Mouse (Mus musculus): Measurements from ENCODE around the gene Hes1. TPM values are rescaled to one million over a fixed set of nuclear protein-coding genes. Genes with fewer than 3 reads are reported as not detected.

The Hes1 gene
- total and polyA plus RNA-seq, 3 experiments, result 16.2 to 44.6 (median 21.4) TPM

- H3K27me3 ChIP-seq (ENCODE audit: control insufficient read depth, insufficient read depth, low read length), result no peaks in the 10 kb centered on the region
- no peaks in the 10 kb centered on the region for H3K36me3 ChIP-seq (ENCODE audit: control insufficient read depth, insufficient read depth, low read length)
- TF ChIP-seq EP300 (IDR thresholded peaks at IDR 0.05; ENCODE audit: insufficient read depth, low read depth, low read length) (no peak), CTCF (IDR thresholded peaks at IDR 0.05) (no peak), POLR2A (IDR thresholded peaks at IDR 0.05; ENCODE audit: insufficient read depth, low read depth, low read length) (no peak)
- no peaks in the 10 kb centered on the region for H3K79me2 ChIP-seq (replicated peaks; ENCODE audit: control insufficient read depth, insufficient read depth, low read length)
- peak overlapping the region; percentile 93; the same call in 1 of the 2 replicates for H3K27ac ChIP-seq
- no peak overlapping the region for H3K9ac ChIP-seq (ENCODE audit: low read depth, low read length)
- WGBS, result 39% methylated on average over 12 of the region's 12 CpGs
- no peak overlapping the region; the same call in 1 of the 2 replicates for H3K4me3 ChIP-seq
- H3K4me1 ChIP-seq (ENCODE audit: control insufficient read depth, insufficient read depth, low read length), result peaks cover 8% of the 10 kb centered on the region
- intact Hi-C loops (cut with DNase I), result loop anchor here (10.0 kb wide), 1 partner anchor 428 kb away; no protein-coding TSS in a partner anchor
- DNase-seq, result no peak
Measured at GRCm38 (mm10) chr16:30062242-30063030, 1.7 kb upstream of the Hes1 start.

- TF ChIP-seq EP300 (IDR thresholded peaks at IDR 0.05; ENCODE audit: insufficient read depth, low read depth, low read length), result 0 out of 2 replicates have a peak, but pooled peaks have one; percentile 6
- no peak for TF ChIP-seq POLR2A (IDR thresholded peaks at IDR 0.05; ENCODE audit: insufficient read depth, low read depth, low read length)
- peak overlapping the region; percentile 93 for H3K27ac ChIP-seq
- intact Hi-C loops (cut with DNase I), result loop anchor here (10.0 kb wide), 1 partner anchor 428 kb away; no protein-coding TSS in a partner anchor
- H3K36me3 ChIP-seq (ENCODE audit: control insufficient read depth, insufficient read depth, low read length), result peaks cover 3% of the 10 kb centered on the region; the same call in 1 of the 2 replicates
- H3K9ac ChIP-seq (ENCODE audit: low read depth, low read length), result peak overlapping the region; percentile 93
- DNase-seq, result peak; percentile 87 to 88
- under 1% methylated on average over 64 of the region's 82 CpGs for WGBS
- H3K4me3 ChIP-seq, result peak overlapping the region; percentile 68
- H3K27me3 ChIP-seq (ENCODE audit: control insufficient read depth, insufficient read depth, low read length), result no peaks in the 10 kb centered on the region
- peaks cover 11% of the 10 kb centered on the region for H3K4me1 ChIP-seq (ENCODE audit: control insufficient read depth, insufficient read depth, low read length)
- H3K79me2 ChIP-seq (replicated peaks; ENCODE audit: control insufficient read depth, insufficient read depth, low read length), result no peaks in the 10 kb centered on the region
Measured at GRCm38 (mm10) chr16:30063121-30063881, 883 bp upstream of the Hes1 start.

GRCm38 (mm10) chr16:30064613-30065012 is 429 bp downstream of the Hes1 start:
- Histone ChIP-seq H3K36me3 (ENCODE audit: control insufficient read depth, insufficient read depth, low read length) (peaks cover 3% of the 10 kb centered on the region; the same call in 1 of the 2 replicates), H3K4me1 (ENCODE audit: control insufficient read depth, insufficient read depth, low read length) (peaks cover 7% of the 10 kb centered on the region), H3K27ac (peak overlapping the region; percentile 93), H3K9ac (ENCODE audit: low read depth, low read length) (peak overlapping the region; percentile 81), H3K27me3 (ENCODE audit: control insufficient read depth, insufficient read depth, low read length) (no peaks in the 10 kb centered on the region), H3K79me2 (replicated peaks; ENCODE audit: control insufficient read depth, insufficient read depth, low read length) (no peaks in the 10 kb centered on the region), H3K4me3 (peak overlapping the region; percentile 68)
- intact Hi-C loops (cut with DNase I), result loop anchor here (1.0 to 10.0 kb wide), 4 partner anchors 118 to 430 kb away; no protein-coding TSS in a partner anchor
- TF ChIP-seq EP300 (IDR thresholded peaks at IDR 0.05; ENCODE audit: insufficient read depth, low read depth, low read length) (no peak), POLR2A (IDR thresholded peaks at IDR 0.05; ENCODE audit: insufficient read depth, low read depth, low read length) (no peak), CTCF (IDR thresholded peaks at IDR 0.05) (no peak)
- under 1% methylated on average over 8 of the region's 8 CpGs for WGBS
- no peak for DNase-seq

- H3K4me1 ChIP-seq (ENCODE audit: control insufficient read depth, insufficient read depth, low read length), result peaks cover 6% of the 10 kb centered on the region
- H3K79me2 ChIP-seq (replicated peaks; ENCODE audit: control insufficient read depth, insufficient read depth, low read length), result no peaks in the 10 kb centered on the region
- peaks cover 3% of the 10 kb centered on the region; the same call in 1 of the 2 replicates for H3K36me3 ChIP-seq (ENCODE audit: control insufficient read depth, insufficient read depth, low read length)
- no peaks in the 10 kb centered on the region for H3K27me3 ChIP-seq (ENCODE audit: control insufficient read depth, insufficient read depth, low read length)
- H3K27ac ChIP-seq, result peak overlapping the region; percentile 93
- peak overlapping the region; percentile 68 for H3K4me3 ChIP-seq
- TF ChIP-seq CTCF (IDR thresholded peaks at IDR 0.05) (no peak), POLR2A (IDR thresholded peaks at IDR 0.05; ENCODE audit: insufficient read depth, low read depth, low read length) (peak; percentile 100), EP300 (IDR thresholded peaks at IDR 0.05; ENCODE audit: insufficient read depth, low read depth, low read length) (peak; percentile 98)
- intact Hi-C loops (cut with DNase I), result loop anchor here (1.0 to 10.0 kb wide), 4 partner anchors 119 to 430 kb away; no protein-coding TSS in a partner anchor
- 0 out of 2 replicates have a peak overlapping the region, but pooled peaks have one; percentile 27 for H3K9ac ChIP-seq (ENCODE audit: low read depth, low read length)
- under 1% methylated on average over 21 of the region's 21 CpGs for WGBS
- peak; percentile 94 to 97 for DNase-seq
Measured at GRCm38 (mm10) chr16:30065077-30065476, 893 bp downstream of the Hes1 start.

GRCm38 (mm10) chr16:30065537-30066183 is 1.5 kb downstream of the Hes1 start:
- H3K27me3 ChIP-seq (ENCODE audit: control insufficient read depth, insufficient read depth, low read length), result no peaks in the 10 kb centered on the region
- peak overlapping the region; percentile 62 for H3K4me3 ChIP-seq
- DNase-seq, result peak; percentile 42 to 52
- H3K4me1 ChIP-seq (ENCODE audit: control insufficient read depth, insufficient read depth, low read length), result peaks cover 6% of the 10 kb centered on the region
- H3K36me3 ChIP-seq (ENCODE audit: control insufficient read depth, insufficient read depth, low read length), result peaks cover 3% of the 10 kb centered on the region; the same call in 1 of the 2 replicates
- intact Hi-C loops (cut with DNase I), result loop anchor here (1.0 to 10.0 kb wide), 5 partner anchors 56 to 431 kb away; no protein-coding TSS in a partner anchor
- H3K27ac ChIP-seq, result peak overlapping the region; percentile 93
- WGBS, result under 1% methylated on average over 21 of the region's 21 CpGs
- TF ChIP-seq CTCF (IDR thresholded peaks at IDR 0.05), result no peak
- no peak for TF ChIP-seq EP300 (IDR thresholded peaks at IDR 0.05; ENCODE audit: insufficient read depth, low read depth, low read length)
- no peak for TF ChIP-seq POLR2A (IDR thresholded peaks at IDR 0.05; ENCODE audit: insufficient read depth, low read depth, low read length)
- H3K79me2 ChIP-seq (replicated peaks; ENCODE audit: control insufficient read depth, insufficient read depth, low read length), result no peaks in the 10 kb centered on the region
- H3K9ac ChIP-seq (ENCODE audit: low read depth, low read length), result peak overlapping the region; percentile 83
